Mouse (Mus musculus) lung, postnatal 10 days (tissue): ENCODE measurements around the gene Calca.
"Not testable (repeated sequence)": the region's sequence is repeated elsewhere in the genome, so short reads cannot be mapped to it uniquely, and the experiment has no call there.

Source experiments
- DNase-seq: peaks from one replicate; pipeline ENCODE4 v3.0.0; 2021

Gene Calca

DNA sequence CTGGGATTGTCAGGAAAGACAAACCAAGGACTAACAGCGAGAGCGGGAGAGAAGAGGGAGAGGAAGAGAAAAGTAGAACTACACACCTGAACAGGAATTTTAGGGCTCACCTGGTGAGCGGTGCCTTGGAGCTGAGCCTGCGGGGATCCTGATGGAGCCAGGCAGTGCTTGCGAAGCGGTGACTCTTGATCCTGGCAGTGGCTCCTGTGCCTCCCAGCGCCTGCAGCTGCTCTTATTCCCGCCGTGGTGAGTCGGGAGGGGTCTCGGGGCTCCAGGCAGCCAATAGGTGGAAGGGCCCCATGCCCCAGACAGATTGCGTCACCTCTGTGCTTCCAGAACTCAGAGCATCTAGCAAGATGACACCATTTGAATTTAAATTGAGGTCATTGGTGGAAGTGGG, at the start of gene Calca:
TSS of gene Calca (minus strand) at position 256 of the 400 bp plus-strand sequence.
- DNase-seq, result no peak

GRCm38 (mm10) chr7:114672697-114673096, 36.5 kb upstream of the Calca start:
- DNase-seq, result peak; percentile 24

- DNase-seq, result no peak
These were observed 35.2 kb upstream of the Calca start for GRCm38 (mm10) chr7:114671405-114671804.

DNA sequence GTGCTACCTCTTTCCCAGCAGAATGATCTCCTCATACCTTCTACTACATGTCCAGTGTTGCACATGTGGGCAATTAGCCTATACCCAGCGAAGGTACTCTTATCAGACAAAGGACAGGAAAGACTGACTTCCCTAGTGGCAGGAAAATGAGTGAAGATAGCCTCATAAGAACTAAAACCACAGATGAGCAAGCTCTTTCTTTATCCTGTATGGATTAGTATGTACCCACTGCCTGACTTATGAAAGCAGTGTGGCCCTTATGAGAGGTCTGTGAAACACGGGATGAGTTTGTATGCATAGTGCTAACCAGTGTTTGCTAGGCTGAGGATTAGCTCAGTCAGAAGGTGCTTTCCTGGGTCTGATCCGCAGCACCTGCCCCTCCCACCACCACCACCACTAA, 13.6 kb upstream of the Calca start:
- no peak for DNase-seq

GRCm38 (mm10) chr7:114648791-114649190, 12.6 kb upstream of the Calca start:
- DNase-seq, result no peak

DNA sequence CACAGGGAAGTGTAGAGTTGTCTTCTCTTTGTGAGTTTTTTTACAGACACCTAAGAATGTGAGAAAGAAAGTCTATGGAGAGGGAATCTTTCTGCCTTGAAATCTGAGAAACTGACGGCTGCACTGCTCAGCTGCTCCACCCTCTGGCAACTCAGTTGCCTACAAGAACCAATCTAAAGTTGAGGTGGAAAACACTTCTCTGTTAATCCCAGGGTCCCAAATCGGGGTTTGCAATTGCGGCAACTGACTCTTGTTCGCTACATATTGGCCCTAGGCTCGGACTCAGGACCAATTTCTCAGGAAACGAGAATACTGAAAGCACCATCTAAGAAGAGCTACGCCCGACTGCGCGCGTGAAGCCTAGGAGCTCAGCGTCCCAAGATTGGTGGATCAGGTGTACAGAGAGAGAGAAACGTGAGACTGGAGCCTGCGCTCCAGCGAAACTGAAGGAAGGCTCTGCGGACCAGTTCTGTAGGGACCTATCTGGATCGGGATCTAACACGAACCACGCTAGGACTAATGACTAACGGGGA, 522 bp downstream of the Calca start:
- peak; percentile 28 for DNase-seq

DNA sequence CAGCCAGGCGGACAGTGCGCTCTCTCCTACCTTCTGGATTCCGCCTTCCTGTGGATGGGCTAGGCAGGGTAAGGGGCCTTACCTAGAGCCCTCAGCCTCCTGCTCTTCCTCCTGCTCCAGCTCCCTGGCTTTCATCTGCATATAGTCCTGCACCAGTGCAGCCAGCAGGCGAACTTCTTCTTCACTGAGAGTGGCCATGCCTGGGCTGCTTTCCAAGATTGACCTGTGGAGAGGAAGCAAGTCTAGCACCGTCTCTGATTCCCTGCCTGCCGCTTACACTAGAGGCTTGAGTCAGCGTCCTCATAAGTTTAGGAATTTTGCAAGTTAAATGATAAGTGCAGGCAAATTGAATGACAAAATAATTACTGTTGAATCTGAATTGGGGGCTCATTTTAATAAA, 1.8 kb downstream of the Calca start:
- no peak for DNase-seq

DNA sequence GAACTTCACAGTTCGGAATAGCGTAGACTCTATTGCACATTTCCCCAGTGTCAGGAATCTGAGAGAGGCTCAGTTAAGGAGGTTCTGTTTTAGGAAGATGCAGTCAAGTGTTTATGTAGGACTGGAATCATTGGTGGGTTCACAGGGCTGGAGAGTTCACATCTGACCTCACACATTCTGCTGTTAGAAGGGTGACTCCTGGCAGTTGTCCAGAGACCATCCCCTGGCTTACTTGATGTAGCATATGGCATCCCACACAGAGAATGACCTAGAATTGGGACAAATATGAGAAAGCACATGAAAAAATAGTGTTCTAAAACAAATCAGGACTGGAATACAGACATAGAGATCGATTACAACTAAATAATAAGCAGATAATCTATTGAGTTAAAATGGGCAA, 10.2 kb downstream of the Calca start:
- no peak for DNase-seq

- DNase-seq, result no peak
These were observed 19.4 kb downstream of the Calca start for GRCm38 (mm10) chr7:114616759-114617158.

DNA sequence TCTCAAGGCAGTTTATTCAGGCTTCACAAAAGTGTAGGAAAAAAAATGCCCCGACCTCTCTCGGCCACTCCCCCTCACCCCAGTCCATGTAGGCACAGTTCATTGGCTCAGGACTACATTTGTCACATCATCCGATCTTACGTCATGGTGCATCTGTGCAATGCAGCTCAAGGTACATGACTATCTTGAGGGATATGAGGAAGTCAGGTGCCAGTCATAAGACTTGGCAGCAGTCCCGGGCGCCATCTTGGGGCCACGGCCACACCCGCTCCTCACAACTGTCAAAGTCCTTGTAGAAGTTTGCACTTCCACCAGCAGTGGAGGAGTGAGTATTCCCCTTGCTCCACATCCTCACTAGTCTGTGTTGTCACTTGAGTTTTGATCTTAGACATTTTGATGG, 41.8 kb downstream of the Calca start:
- DNase-seq, result not testable (repeated sequence)

DNA sequence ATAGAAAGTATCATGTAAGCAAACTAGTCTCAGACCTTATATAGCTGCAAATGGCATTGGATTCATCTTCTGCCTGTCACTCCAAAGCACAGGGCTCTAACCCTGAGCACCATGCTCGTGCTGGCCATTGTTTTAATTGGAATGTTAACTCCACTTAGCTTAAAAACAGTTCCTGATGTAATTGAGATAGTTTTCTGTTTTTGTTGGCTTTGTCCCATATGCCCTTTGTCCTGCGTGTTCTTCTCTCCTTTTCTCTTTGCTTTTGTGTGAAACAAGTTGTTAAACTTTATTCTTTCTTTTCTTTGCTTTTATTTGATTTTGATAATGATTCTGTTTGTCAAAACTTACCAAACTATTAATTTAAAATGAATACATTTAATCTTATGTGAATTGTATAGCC, 53.7 kb downstream of the Calca start:
- DNase-seq, result no peak
